Mouse (Mus musculus): Measurements from ENCODE around the gene Rab10. TPM values are rescaled to one million over a fixed set of nuclear protein-coding genes. Genes with fewer than 3 reads are reported as not detected.
"Not testable (repeated sequence)": the region's sequence is repeated elsewhere in the genome, so short reads cannot be mapped to it uniquely, and the experiment has no call there.

Rab10 gene
- total RNA-seq (2021), result 100 to 1,000 TPM; 145 to 155 TPM
- long read RNA-seq, experiment 1, transcript Rab10-201 (6 exons, 3,513 nt), result major isoform, 114 of 131 reads
- long read RNA-seq, experiment 1, partial matches to known transcripts, result 1 of 131 reads
- long read RNA-seq, experiment 1, other reads (novel, unspliced or antisense), result 16 of 131 reads
- long read RNA-seq, experiment 2, transcript Rab10-201 (6 exons, 3,513 nt), result major isoform, 145 of 155 reads
- long read RNA-seq, experiment 2, partial matches to known transcripts, result 2 of 155 reads
- long read RNA-seq, experiment 2, other reads (novel, unspliced or antisense), result 8 of 155 reads

GRCm38 (mm10) chr12:3309391-3310320, at the start of gene Rab10:
TSS of gene Rab10 (minus strand) at chr12:3309969.
- DNase-seq, result peak; percentile 99

- peak; percentile 90 for DNase-seq
Observed at GRCm38 (mm10) chr12:3359302-3359701, 49.5 kb upstream of the Rab10 start.

- DNase-seq, result no peak
Observed at GRCm38 (mm10) chr12:3356824-3357223, 47.1 kb upstream of the Rab10 start.

- no peak for DNase-seq
Observed at GRCm38 (mm10) chr12:3355068-3355467, 45.3 kb upstream of the Rab10 start.

- no peak for DNase-seq
Observed at GRCm38 (mm10) chr12:3352216-3352615, 42.4 kb upstream of the Rab10 start.

GRCm38 (mm10) chr12:3350136-3350535, 40.4 kb upstream of the Rab10 start:
- DNase-seq, result peak; percentile 82

GRCm38 (mm10) chr12:3349387-3349786, 39.6 kb upstream of the Rab10 start:
- DNase-seq, result no peak

GRCm38 (mm10) chr12:3347682-3348081, 37.9 kb upstream of the Rab10 start:
- DNase-seq, result no peak

- DNase-seq, result no peak
Observed at GRCm38 (mm10) chr12:3345038-3345437, 35.3 kb upstream of the Rab10 start.

GRCm38 (mm10) chr12:3344155-3344554, 34.4 kb upstream of the Rab10 start:
- DNase-seq, result no peak

GRCm38 (mm10) chr12:3338931-3339330, 29.2 kb upstream of the Rab10 start:
- DNase-seq, result no peak

GRCm38 (mm10) chr12:3329677-3330076, 19.9 kb upstream of the Rab10 start:
- DNase-seq, result no peak

GRCm38 (mm10) chr12:3325232-3325631, 15.5 kb upstream of the Rab10 start:
- no peak for DNase-seq

- DNase-seq, result peak; percentile 45
Observed at GRCm38 (mm10) chr12:3323241-3323640, 13.5 kb upstream of the Rab10 start.

GRCm38 (mm10) chr12:3319377-3319776, 9.6 kb upstream of the Rab10 start:
- peak; percentile 69 for DNase-seq

GRCm38 (mm10) chr12:3316937-3317336, 7.2 kb upstream of the Rab10 start:
- no peak for DNase-seq

GRCm38 (mm10) chr12:3316083-3316482, 6.3 kb upstream of the Rab10 start:
- DNase-seq, result peak; percentile 61

GRCm38 (mm10) chr12:3312886-3313285, 3.1 kb upstream of the Rab10 start:
- peak; percentile 26 for DNase-seq

GRCm38 (mm10) chr12:3310321-3310692, 538 bp upstream of the Rab10 start:
- no peak for DNase-seq

GRCm38 (mm10) chr12:3308541-3309241, 1.1 kb downstream of the Rab10 start:
- DNase-seq, result peak; percentile 27

- DNase-seq, result no peak
Observed at GRCm38 (mm10) chr12:3307587-3307986, 2.2 kb downstream of the Rab10 start.

GRCm38 (mm10) chr12:3305238-3305637, 4.5 kb downstream of the Rab10 start:
- no peak for DNase-seq

GRCm38 (mm10) chr12:3297622-3298021, 12.1 kb downstream of the Rab10 start:
- DNase-seq, result not testable (repeated sequence)

All from adrenal gland, postnatal 10 days (tissue).